Mouse (Mus musculus) bone marrow, adult 2 months (tissue): ENCODE data around the gene Gfer.

Experiments used
- CTCF ChIP-seq: fragments of 200-500 bp; IDR thresholded peaks from 2 replicates; pipeline ENCODE4 v1.5.1; 2011; ENCODE audit warnings: low read length, control low read depth; ENCODE audit not compliant: control insufficient read depth, insufficient read depth
- POLR2A ChIP-seq: fragments of 200-500 bp; IDR thresholded peaks from 2 replicates; pipeline ENCODE4 v1.6.1; 2011; ENCODE audit warnings: low read depth, mild to moderate bottlenecking, control low read depth, low read length, borderline replicate concordance; ENCODE audit not compliant: control insufficient read depth

DNA sequence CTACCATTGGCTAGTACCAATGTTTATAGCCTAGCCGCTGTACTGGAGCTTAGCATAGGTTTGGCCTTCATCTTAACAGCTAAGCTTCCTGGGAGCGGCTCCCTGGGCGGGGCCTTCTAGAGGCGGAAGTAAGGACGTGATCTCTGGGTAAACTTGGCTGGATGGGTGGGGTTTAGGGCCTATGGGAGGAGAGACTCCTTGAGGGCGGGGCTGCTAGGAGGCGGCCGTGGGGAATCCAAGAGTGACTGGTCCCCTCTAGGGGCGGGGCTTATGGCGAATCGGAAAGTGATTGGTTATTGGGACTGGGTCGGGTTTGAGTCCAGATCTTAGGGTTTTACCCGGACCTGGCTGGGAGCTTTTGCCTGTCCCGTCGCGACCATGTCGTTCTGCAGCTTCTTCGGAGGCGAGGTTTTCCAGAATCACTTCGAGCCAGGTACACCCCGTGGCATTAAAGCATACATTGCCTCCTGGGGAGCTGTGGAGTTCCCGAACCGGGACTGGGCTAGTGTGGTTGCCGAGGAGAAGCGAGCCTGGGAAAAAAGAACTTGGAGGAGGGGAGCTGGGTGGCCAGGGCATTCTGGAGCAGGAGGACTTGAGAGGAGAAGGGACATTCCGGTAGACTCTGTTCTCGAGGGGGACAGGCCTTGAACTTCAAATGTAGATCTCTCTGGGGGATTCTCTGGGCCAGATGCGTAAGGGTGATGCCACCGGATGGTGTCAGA lies 40.5 kb upstream of the Gfer start, which contains the start of gene Msrb1:
- peak; percentile 89 for TF ChIP-seq POLR2A
- 0 out of 2 replicates have a peak, but pooled peaks have one; percentile 5 for TF ChIP-seq CTCF
